Mouse (Mus musculus) MEL (cell line): Measurements from ENCODE around the gene Tead2. TPM values are rescaled to one million over a fixed set of nuclear protein-coding genes. Genes with fewer than 3 reads are reported as not detected.

ENCODE experiments used
- DNase-seq: peaks from one replicate; pipeline ENCODE4 v3.0.0; 2011; ENCODE audit warnings: low read depth, low spot score
- H3K27ac ChIP-seq: 2 replicates; pipeline ENCODE4 v1.5.1; 2012; ENCODE audit warnings: low read depth, mild to moderate bottlenecking, control low read depth, low read length, moderate library complexity; ENCODE audit not compliant: control insufficient read depth
- H3K27me3 ChIP-seq, 2 experiments: fragments of 150-350 bp in 1 of 2; sonication (generic) in 1 of 2; 2 replicates each; pipeline ENCODE4 v1.6.1; 2012; ENCODE audit warnings: low read length in 2 of 2, mild to moderate bottlenecking in 2 of 2, improper control_type of control experiment in 1 of 2, moderate library complexity in 1 of 2; ENCODE audit not compliant: insufficient read depth in 2 of 2, control insufficient read depth in 1 of 2
- H3K36me3 ChIP-seq, 2 experiments: 2 replicates each; pipeline ENCODE4 v1.6.1; 2012 to 2014; ENCODE audit warnings: low read length in 2 of 2, improper control_type of control experiment in 1 of 2, inconsistent platforms in 1 of 2, mild to moderate bottlenecking in 1 of 2; ENCODE audit not compliant: insufficient read depth in 2 of 2, control insufficient read depth in 1 of 2
- H3K4me1 ChIP-seq, 2 experiments: fragments of 150-350 bp in 1 of 2; sonication (generic) in 1 of 2; 2 replicates each; pipeline ENCODE4 v1.6.1; 2012; ENCODE audit warnings: low read length in 2 of 2, improper control_type of control experiment in 1 of 2, mild to moderate bottlenecking in 1 of 2; ENCODE audit not compliant: insufficient read depth in 2 of 2, control insufficient read depth in 1 of 2
- H3K4me3 ChIP-seq, 2 experiments: fragments of 150-350 bp in 1 of 2; sonication (generic) in 1 of 2; 2 replicates each; pipeline ENCODE4 v1.5.1; 2012; ENCODE audit warnings: low read depth in 2 of 2, low read length in 2 of 2, mild to moderate bottlenecking in 2 of 2, moderate library complexity in 2 of 2, control low read depth in 1 of 2, improper control_type of control experiment in 1 of 2; ENCODE audit not compliant: control insufficient read depth in 1 of 2, insufficient read depth in 1 of 2
- H3K79me2 ChIP-seq: 2 replicates; pipeline ENCODE4 v1.6.1; 2012; ENCODE audit warnings: mild to moderate bottlenecking, low read length, moderate library complexity; ENCODE audit not compliant: control insufficient read depth, poor library complexity, insufficient read depth
- H3K9ac ChIP-seq: 2 replicates; pipeline ENCODE4 v1.6.1; 2012; ENCODE audit warnings: low read depth, mild to moderate bottlenecking, control low read depth, low read length, moderate library complexity; ENCODE audit not compliant: control insufficient read depth, poor library complexity, severe bottlenecking
- H3K9me3 ChIP-seq: fragments of 150-350 bp; sonication (generic); replicated peaks from 2 replicates; pipeline ENCODE4 v1.6.1; 2012; ENCODE audit warnings: mild to moderate bottlenecking, low read length, improper control_type of control experiment, moderate library complexity; ENCODE audit not compliant: insufficient read depth
- CHD1 ChIP-seq: IDR thresholded peaks from 2 replicates; pipeline ENCODE4 v1.6.1; 2012; ENCODE audit warnings: low read depth, mild to moderate bottlenecking, inconsistent platforms, low read length, improper control_type of control experiment
- CHD2 ChIP-seq: IDR thresholded peaks from 2 replicates; pipeline ENCODE4 v1.6.1; 2011; ENCODE audit warnings: low read length, improper control_type of control experiment
- CTCF ChIP-seq, 3 experiments: IDR thresholded peaks in 2 of 3; conservative IDR thresholded peaks in 1 of 3; 2 replicates each; pipeline ENCODE4 v1.5.1; 2011 to 2012; ENCODE audit warnings: low read length in 3 of 3, low read depth in 2 of 3, mild to moderate bottlenecking in 2 of 3, improper control_type of control experiment in 1 of 3, inconsistent platforms in 1 of 3, mixed read lengths in 1 of 3, moderate library complexity in 1 of 3; ENCODE audit not compliant: control insufficient read depth in 1 of 3, insufficient read depth in 1 of 3, poor library complexity in 1 of 3, severe bottlenecking in 1 of 3
- E2F4 ChIP-seq: IDR thresholded peaks from 2 replicates; pipeline ENCODE4 v1.6.1; 2011; ENCODE audit warnings: low read depth, low read length, improper control_type of control experiment, borderline replicate concordance
- ELF1 ChIP-seq: IDR thresholded peaks from 2 replicates; pipeline ENCODE4 v1.6.1; 2014; ENCODE audit warnings: low read depth, mild to moderate bottlenecking, inconsistent platforms, low read length, improper control_type of control experiment, moderate library complexity
- ETS1 ChIP-seq: IDR thresholded peaks from 2 replicates; pipeline ENCODE4 v1.6.1; 2012; ENCODE audit warnings: low read depth, mild to moderate bottlenecking, inconsistent platforms, low read length, improper control_type of control experiment, moderate library complexity
- GATA1 ChIP-seq: IDR thresholded peaks from 2 replicates; pipeline ENCODE4 v1.6.1; 2011; ENCODE audit warnings: low read depth, low read length, improper control_type of control experiment
- HCFC1 ChIP-seq: IDR thresholded peaks from 2 replicates; pipeline ENCODE4 v1.6.1; 2012; ENCODE audit warnings: low read depth, mild to moderate bottlenecking, inconsistent platforms, low read length, improper control_type of control experiment, moderate library complexity
- JUND ChIP-seq: IDR thresholded peaks from 2 replicates; pipeline ENCODE4 v1.6.1; 2011; ENCODE audit warnings: low read depth, mild to moderate bottlenecking, improper control_type of control experiment, low read length
- KAT2A ChIP-seq: conservative IDR thresholded peaks from 2 replicates; pipeline ENCODE4 v1.6.1; 2012; ENCODE audit warnings: low read depth, low read length, improper control_type of control experiment, inconsistent platforms
- MAX ChIP-seq: IDR thresholded peaks from 2 replicates; pipeline ENCODE4 v1.6.1; 2011; ENCODE audit warnings: low read length, improper control_type of control experiment
- MAZ ChIP-seq: IDR thresholded peaks from 2 replicates; pipeline ENCODE4 v1.6.1; 2012; ENCODE audit warnings: low read depth, mild to moderate bottlenecking, inconsistent platforms, low read length, improper control_type of control experiment
- MXI1 ChIP-seq: IDR thresholded peaks from 2 replicates; pipeline ENCODE4 v1.6.1; 2011; ENCODE audit warnings: mild to moderate bottlenecking, low read depth, low read length, improper control_type of control experiment
- MYB ChIP-seq: IDR thresholded peaks from 2 replicates; pipeline ENCODE4 v1.6.1; 2011; ENCODE audit warnings: mild to moderate bottlenecking, low read depth, low read length, improper control_type of control experiment
- MYC ChIP-seq: IDR thresholded peaks from 2 replicates; pipeline ENCODE4 v1.6.1; 2011; ENCODE audit warnings: low read depth, mild to moderate bottlenecking, low read length, improper control_type of control experiment, moderate library complexity
- NELFE ChIP-seq: IDR thresholded peaks from 2 replicates; pipeline ENCODE4 v1.6.1; 2011; ENCODE audit warnings: low read depth, low read length, improper control_type of control experiment
- NRF1 ChIP-seq: IDR thresholded peaks from 2 replicates; pipeline ENCODE4 v1.6.1; 2014; ENCODE audit warnings: low read depth, mild to moderate bottlenecking, inconsistent platforms, low read length, improper control_type of control experiment, moderate library complexity; ENCODE audit not compliant: poor library complexity, insufficient read depth, severe bottlenecking
- POLR2A ChIP-seq, 2 experiments: IDR thresholded peaks; 2 replicates each; pipeline ENCODE4 v1.6.1; 2011 to 2012; ENCODE audit warnings: low read length in 2 of 2, mild to moderate bottlenecking in 2 of 2, control low read depth in 1 of 2, improper control_type of control experiment in 1 of 2, low read depth in 1 of 2, moderate library complexity in 1 of 2; ENCODE audit not compliant: control insufficient read depth in 1 of 2, insufficient read depth in 1 of 2, poor library complexity in 1 of 2
- POLR2AphosphoS2 ChIP-seq: IDR thresholded peaks from 2 replicates; pipeline ENCODE4 v1.6.1; 2011; ENCODE audit warnings: low read length, improper control_type of control experiment
- POLR2AphosphoS5 ChIP-seq: IDR thresholded peaks from 2 replicates; pipeline ENCODE4 v1.6.1; 2012; ENCODE audit warnings: low read depth, borderline replicate concordance, mild to moderate bottlenecking, inconsistent platforms, low read length, moderate library complexity, mixed read lengths
- RAD21 ChIP-seq: IDR thresholded peaks from 2 replicates; pipeline ENCODE4 v1.6.1; 2011; ENCODE audit warnings: mild to moderate bottlenecking, low read depth, low read length, improper control_type of control experiment
- RCOR1 ChIP-seq: IDR thresholded peaks from 2 replicates; pipeline ENCODE4 v1.6.1; 2012; ENCODE audit warnings: low read depth, mild to moderate bottlenecking, inconsistent platforms, low read length, improper control_type of control experiment
- SIN3A ChIP-seq: IDR thresholded peaks from 2 replicates; pipeline ENCODE4 v1.6.1; 2012; ENCODE audit warnings: low read length, improper control_type of control experiment, inconsistent platforms
- TBP ChIP-seq: IDR thresholded peaks from 2 replicates; pipeline ENCODE4 v1.8.0; 2011; ENCODE audit warnings: low read depth, low read length, improper control_type of control experiment
- USF1 ChIP-seq: IDR thresholded peaks from 2 replicates; pipeline ENCODE4 v1.6.1; 2014; ENCODE audit warnings: low read depth, mild to moderate bottlenecking, inconsistent platforms, low read length, improper control_type of control experiment, moderate library complexity
- USF2 ChIP-seq, 2 experiments: IDR thresholded peaks; 2 replicates each; pipeline ENCODE4 v1.6.1; 2011 to 2012; ENCODE audit warnings: improper control_type of control experiment in 2 of 2, low read length in 2 of 2, borderline replicate concordance in 1 of 2, inconsistent platforms in 1 of 2, low read depth in 1 of 2, mild to moderate bottlenecking in 1 of 2; ENCODE audit not compliant: insufficient read depth in 1 of 2
- ZMIZ1 ChIP-seq: IDR thresholded peaks from 2 replicates; pipeline ENCODE4 v1.6.1; 2012; ENCODE audit warnings: low read depth, mild to moderate bottlenecking, inconsistent platforms, low read length, improper control_type of control experiment, moderate library complexity
- polyA plus RNA-seq, 2 experiments: library from polyadenylated mRNA; stranded (reverse) in 1 of 2; unstranded in 1 of 2; fragments of >175 nt in 1 of 2; fragments of >200 nt in 1 of 2; gene quantifications; 2 replicates each; pipeline versions ENCODE4 v1.2.1 to v1.2.4; 2012; ENCODE audit warnings: low replicate concordance in 2 of 2, low read depth in 1 of 2; ENCODE audit not compliant: insufficient read length in 2 of 2, insufficient read depth in 1 of 2, missing spikeins in 1 of 2
- total RNA-seq: library from RNA; depleted of rRNA; stranded (reverse); fragments of 300-350 nt; gene quantifications from 2 replicates; pipeline ENCODE4 v1.2.3, GENCODE M21; 2012

Gene Tead2
- total and polyA plus RNA-seq, 3 experiments = 0.19 to 0.38 TPM; not detected in 1

DNA sequence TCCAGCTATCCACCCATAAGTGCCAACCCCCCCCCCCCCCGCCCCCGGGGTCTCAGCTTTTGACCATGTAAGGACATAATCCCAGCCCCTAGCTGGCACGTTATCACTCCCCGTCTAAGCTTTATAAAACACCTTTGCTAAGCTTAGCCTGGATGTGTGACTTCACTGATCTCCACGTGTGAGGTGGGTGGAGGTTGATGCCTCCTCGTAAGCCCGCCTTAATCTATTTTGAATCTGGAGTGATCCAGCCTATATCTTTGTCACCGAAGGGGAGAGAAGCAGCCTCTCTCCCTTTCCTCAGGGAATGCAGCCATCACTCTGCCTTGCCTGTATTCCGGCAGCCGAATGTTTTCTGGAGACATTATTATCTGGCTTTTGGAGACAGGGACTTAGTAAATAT is 12.9 kb upstream of the Tead2 start:
- no peak for TF ChIP-seq GATA1
- TF ChIP-seq KAT2A = no peak
- no peak for TF ChIP-seq MAZ
- no peak for TF ChIP-seq JUND
- no peak for TF ChIP-seq CTCF (IDR thresholded peaks at IDR 0.05 in 2 of 3, conservative IDR thresholded peaks at IDR 0.05 in 1 of 3; ENCODE audit: control insufficient read depth in 1 of 3, insufficient read depth in 1 of 3, low read depth in 2 of 3, low read length in 3 of 3, poor library complexity in 1 of 3, severe bottlenecking in 1 of 3)
- no peak for TF ChIP-seq RCOR1
- no peak for TF ChIP-seq POLR2AphosphoS5
- no peak for TF ChIP-seq POLR2A (IDR thresholded peaks at IDR 0.05; ENCODE audit: control insufficient read depth in 1 of 2, insufficient read depth in 1 of 2, low read depth in 1 of 2, low read length in 2 of 2, poor library complexity in 1 of 2)
- no peak for TF ChIP-seq HCFC1
- TF ChIP-seq ETS1 = no peak
- no peak for TF ChIP-seq NELFE
- no peak for TF ChIP-seq NRF1

DNA sequence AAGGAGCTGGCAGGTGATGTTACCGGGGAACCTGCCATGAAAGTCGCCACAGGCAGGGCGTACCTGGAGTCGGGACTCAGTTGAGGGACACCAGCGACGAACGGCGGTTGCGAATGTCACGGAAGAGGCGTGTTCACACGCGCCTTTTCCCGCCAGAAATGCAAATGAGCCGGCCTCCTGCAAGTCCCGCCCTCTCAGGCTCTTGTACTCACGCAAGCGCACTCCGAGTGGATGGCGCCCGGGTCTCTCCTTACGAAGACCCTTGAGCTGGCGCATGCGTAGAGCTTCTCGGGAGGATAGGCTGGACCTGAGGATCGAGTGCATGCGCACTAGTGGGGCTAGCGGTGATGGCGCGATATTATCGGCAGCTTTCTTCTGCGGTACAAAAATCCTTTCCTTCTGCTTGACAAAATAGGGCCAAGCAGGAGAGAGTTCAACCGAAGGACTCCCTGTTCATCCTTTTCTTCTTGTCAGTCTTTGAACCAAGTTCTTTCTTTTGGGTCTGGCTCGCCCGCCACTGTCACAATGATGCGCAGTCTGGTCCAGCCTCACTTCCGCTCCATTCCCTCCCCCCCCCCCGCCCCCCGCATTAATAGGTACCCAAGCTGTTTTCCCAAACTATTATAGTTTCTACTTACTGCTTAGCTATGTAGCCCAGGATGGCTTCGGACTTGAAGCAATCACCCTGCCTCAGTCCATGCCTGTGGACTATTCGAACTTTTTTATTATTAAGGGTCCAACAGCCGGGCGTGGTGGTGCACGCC is 11.0 kb upstream of the Tead2 start, which contains the start of gene Ccdc155:
Gene Ccdc155, minus strand, starts transcription at position 513 of the 764 bp plus-strand sequence.
- peak within 1 kb of the TSS; percentile 65 to 66 for H3K4me3 ChIP-seq
- H3K27ac ChIP-seq = peak within 1 kb of the TSS; percentile 44
- no peaks in the 10 kb centered on the region for H3K79me2 ChIP-seq
- H3K36me3 ChIP-seq = peaks cover 0 to 5% of the 10 kb centered on the region in 2 experiments; a peak in 1 of 4 replicates
- peak; percentile 99 for DNase-seq
- H3K27me3 ChIP-seq = no peaks in the 10 kb centered on the region
- no peak for TF ChIP-seq CTCF (IDR thresholded peaks at IDR 0.05 in 2 of 3, conservative IDR thresholded peaks at IDR 0.05 in 1 of 3; ENCODE audit: control insufficient read depth in 1 of 3, insufficient read depth in 1 of 3, low read depth in 2 of 3, low read length in 3 of 3, poor library complexity in 1 of 3, severe bottlenecking in 1 of 3)
- peak; percentile 53; the same call in 1 of the 2 replicates for TF ChIP-seq ELF1
- no peak for TF ChIP-seq POLR2AphosphoS2
- peak; percentile 49; the same call in 1 of the 2 replicates for TF ChIP-seq GATA1
- no peak for TF ChIP-seq POLR2AphosphoS5
- TF ChIP-seq TBP = no peak
- 0 out of 2 replicates have a peak, but pooled peaks have one; percentile 13 for TF ChIP-seq MYB
- peak; percentile 79 for TF ChIP-seq SIN3A
- no peak for TF ChIP-seq CHD1
- peak; percentile 96 for TF ChIP-seq MAX
- TF ChIP-seq ZMIZ1 = no peak; the same call in 1 of the 2 replicates
- peak; percentile 63 for TF ChIP-seq NELFE
- peak; percentile 29; the same call in 1 of the 2 replicates for TF ChIP-seq HCFC1
- peak in 1 of 2 experiments; percentile 58; a peak in 1 of 4 replicates for TF ChIP-seq POLR2A (IDR thresholded peaks at IDR 0.05; ENCODE audit: control insufficient read depth in 1 of 2, insufficient read depth in 1 of 2, low read depth in 1 of 2, low read length in 2 of 2, poor library complexity in 1 of 2)
- TF ChIP-seq RAD21 = no peak
- TF ChIP-seq MYC = no peak
- TF ChIP-seq E2F4 = peak; percentile 83; the same call in 1 of the 2 replicates
- no peak for TF ChIP-seq USF1
- no peak for TF ChIP-seq CHD2
- TF ChIP-seq MXI1 = peak; percentile 94
- TF ChIP-seq NRF1 = peak; percentile 97; the same call in 1 of the 2 replicates
- no peak for TF ChIP-seq USF2 (IDR thresholded peaks at IDR 0.05; ENCODE audit: borderline replicate concordance in 1 of 2, insufficient read depth in 1 of 2, low read depth in 1 of 2, low read length in 2 of 2)
- H3K9ac ChIP-seq = peak within 1 kb of the TSS; percentile 56
- peaks cover 0 to 7% of the 10 kb centered on the region in 2 experiments; a peak in 1 of 4 replicates for H3K4me1 ChIP-seq
- H3K9me3 ChIP-seq = no peaks in the 10 kb centered on the region

More for the DNA sequence above, 12.9 kb upstream of the Tead2 start:
- no peak for DNase-seq
- Histone ChIP-seq H3K9ac (no peak overlapping the region), H3K36me3 (peaks cover 0 to 5% of the 10 kb centered on the region in 2 experiments; a peak in 1 of 4 replicates), H3K9me3 (no peaks in the 10 kb centered on the region), H3K4me1 (peaks cover 0 to 7% of the 10 kb centered on the region in 2 experiments; a peak in 1 of 4 replicates), H3K27me3 (no peaks in the 10 kb centered on the region), H3K27ac (no peak overlapping the region), H3K4me3 (no peak overlapping the region), H3K79me2 (no peaks in the 10 kb centered on the region)
